Mouse (Mus musculus): ENCODE measurements around the gene Rad17. TPM values are rescaled to one million over a fixed set of nuclear protein-coding genes. Genes with fewer than 3 reads are reported as not detected.

Gene Rad17
- total RNA-seq, 1 experiment, result 31.3 TPM

DNA sequence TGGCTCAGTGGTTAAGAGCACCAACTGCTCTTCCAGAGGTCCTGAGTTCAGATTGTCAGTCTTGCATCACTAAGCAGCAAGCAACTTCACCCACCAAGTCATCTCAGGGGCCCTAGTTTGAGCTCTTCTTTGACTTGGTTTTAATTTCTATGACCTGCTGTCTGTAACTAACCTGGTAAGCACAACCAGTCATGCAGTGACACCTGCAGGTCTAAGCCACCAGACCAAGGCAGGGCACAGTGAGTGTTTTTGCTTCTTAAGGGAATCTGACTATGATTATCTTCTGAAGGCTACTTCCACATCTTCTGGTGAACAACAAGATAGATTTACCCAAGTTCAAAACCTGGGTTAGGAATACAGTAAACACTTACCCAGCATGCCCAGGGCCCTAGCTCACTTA, 70.9 kb downstream of the Rad17 start:
- in situ Hi-C loops (cut with MboI; ENCODE audit: low sequenced_read_pairs in 2 of 2, unreplicated experiment in 2 of 2), result no loop called here
- H3K9ac ChIP-seq (ENCODE audit: insufficient read depth, low read depth, low read length, poor library complexity, severe bottlenecking), result no peak overlapping the region
- TF ChIP-seq CHD2 (IDR thresholded peaks at IDR 0.05; ENCODE audit: low read depth, low read length) (no peak), MAFK (IDR thresholded peaks at IDR 0.05; ENCODE audit: insufficient read depth, low read depth, low read length) (no peak), HCFC1 (IDR thresholded peaks at IDR 0.05; ENCODE audit: borderline replicate concordance, insufficient read depth, low read length) (no peak), ZC3H11A (IDR thresholded peaks at IDR 0.05; ENCODE audit: borderline replicate concordance, low read depth, low read length) (no peak), ZNF384 (IDR thresholded peaks at IDR 0.05; ENCODE audit: low read depth, low read length) (no peak)
- H3K9me3 ChIP-seq (ENCODE audit: control insufficient read depth, insufficient read depth, low read depth, low read length), result no peaks in the 10 kb centered on the region
- no peak overlapping the region for H3K4me3 ChIP-seq (ENCODE audit: insufficient read depth in 1 of 2, low read depth in 1 of 2, low read length in 2 of 2, poor library complexity in 1 of 2, severe bottlenecking in 1 of 2)
- no peaks in the 10 kb centered on the region for H3K36me3 ChIP-seq (ENCODE audit: control insufficient read depth, insufficient read depth, low read length, poor library complexity, severe bottlenecking)
- H3K4me1 ChIP-seq (ENCODE audit: control insufficient read depth in 2 of 2, insufficient read depth in 2 of 2, low read length in 2 of 2, poor library complexity in 1 of 2), result no peaks in the 10 kb centered on the region; a peak in 1 of 4 replicates
- no peak overlapping the region for H3K27ac ChIP-seq (ENCODE audit: insufficient read depth, low read depth, low read length, poor library complexity, severe bottlenecking)
- DNase-seq (ENCODE audit: low read depth, low spot score), result no peak

DNA sequence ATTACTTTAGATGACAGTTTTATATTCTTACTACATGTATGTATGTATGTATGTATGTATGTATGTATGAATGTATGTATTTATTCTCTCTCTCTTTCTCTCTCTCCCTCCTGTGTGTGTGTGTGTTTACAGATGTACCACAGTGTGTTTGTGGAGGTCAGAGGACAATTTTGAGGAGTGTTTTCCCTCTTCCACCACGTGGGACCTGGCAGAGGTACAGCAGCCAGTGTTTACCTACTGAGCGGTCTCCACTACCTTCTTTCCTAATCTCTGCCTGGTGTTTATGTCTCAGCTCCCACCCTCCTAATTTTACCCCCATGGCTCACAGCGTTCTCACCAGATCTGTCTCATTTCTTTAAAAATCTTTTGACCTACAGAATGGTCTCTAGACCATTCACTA, 71.6 kb downstream of the Rad17 start:
- DNase-seq (ENCODE audit: low read depth, low spot score), result no peak
- no peaks in the 10 kb centered on the region for H3K9me3 ChIP-seq (ENCODE audit: control insufficient read depth, insufficient read depth, low read depth, low read length)
- H3K4me1 ChIP-seq (ENCODE audit: control insufficient read depth in 2 of 2, insufficient read depth in 2 of 2, low read length in 2 of 2, poor library complexity in 1 of 2), result no peaks in the 10 kb centered on the region; a peak in 1 of 4 replicates
- in situ Hi-C loops (cut with MboI; ENCODE audit: low sequenced_read_pairs in 2 of 2, unreplicated experiment in 2 of 2), result no loop called here
- no peak overlapping the region for H3K27ac ChIP-seq (ENCODE audit: insufficient read depth, low read depth, low read length, poor library complexity, severe bottlenecking)
- no peak overlapping the region for H3K4me3 ChIP-seq (ENCODE audit: insufficient read depth in 1 of 2, low read depth in 1 of 2, low read length in 2 of 2, poor library complexity in 1 of 2, severe bottlenecking in 1 of 2)
- no peak overlapping the region for H3K9ac ChIP-seq (ENCODE audit: insufficient read depth, low read depth, low read length, poor library complexity, severe bottlenecking)
- no peak for TF ChIP-seq ZC3H11A (IDR thresholded peaks at IDR 0.05; ENCODE audit: borderline replicate concordance, low read depth, low read length)
- no peak for TF ChIP-seq ZNF384 (IDR thresholded peaks at IDR 0.05; ENCODE audit: low read depth, low read length)
- no peak for TF ChIP-seq CHD2 (IDR thresholded peaks at IDR 0.05; ENCODE audit: low read depth, low read length)
- TF ChIP-seq HCFC1 (IDR thresholded peaks at IDR 0.05; ENCODE audit: borderline replicate concordance, insufficient read depth, low read length), result no peak
- no peak for TF ChIP-seq MAFK (IDR thresholded peaks at IDR 0.05; ENCODE audit: insufficient read depth, low read depth, low read length)
- H3K36me3 ChIP-seq (ENCODE audit: control insufficient read depth, insufficient read depth, low read length, poor library complexity, severe bottlenecking), result no peaks in the 10 kb centered on the region

DNA sequence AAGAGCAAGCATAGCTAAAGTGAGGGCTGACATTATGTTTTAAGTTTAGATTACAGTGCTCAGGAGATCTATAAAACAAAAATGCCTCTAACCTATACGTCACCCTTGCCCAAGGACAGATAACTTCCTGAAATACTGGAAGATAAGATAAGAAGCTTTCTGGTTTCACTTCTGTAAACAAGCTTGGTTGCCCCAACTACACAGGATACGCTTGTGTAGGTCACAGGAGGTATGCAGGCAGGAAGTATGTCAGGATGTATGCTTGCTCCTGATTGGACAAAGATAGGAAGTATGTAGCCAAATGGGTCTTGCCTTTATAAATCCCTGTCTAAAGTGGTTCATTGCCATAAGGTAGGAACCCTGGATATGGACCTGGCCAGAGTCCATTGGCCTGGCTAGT, 74.9 kb downstream of the Rad17 start:
- no peak overlapping the region for H3K27ac ChIP-seq (ENCODE audit: insufficient read depth, low read depth, low read length, poor library complexity, severe bottlenecking)
- in situ Hi-C loops (cut with MboI; ENCODE audit: low sequenced_read_pairs in 2 of 2, unreplicated experiment in 2 of 2), result no loop called here
- DNase-seq (ENCODE audit: low read depth, low spot score), result no peak
- no peak overlapping the region for H3K4me3 ChIP-seq (ENCODE audit: insufficient read depth in 1 of 2, low read depth in 1 of 2, low read length in 2 of 2, poor library complexity in 1 of 2, severe bottlenecking in 1 of 2)
- H3K9me3 ChIP-seq (ENCODE audit: control insufficient read depth, insufficient read depth, low read depth, low read length), result no peaks in the 10 kb centered on the region
- no peak for TF ChIP-seq HCFC1 (IDR thresholded peaks at IDR 0.05; ENCODE audit: borderline replicate concordance, insufficient read depth, low read length)
- TF ChIP-seq ZC3H11A (IDR thresholded peaks at IDR 0.05; ENCODE audit: borderline replicate concordance, low read depth, low read length), result no peak
- TF ChIP-seq ZNF384 (IDR thresholded peaks at IDR 0.05; ENCODE audit: low read depth, low read length), result no peak
- no peak for TF ChIP-seq MAFK (IDR thresholded peaks at IDR 0.05; ENCODE audit: insufficient read depth, low read depth, low read length)
- TF ChIP-seq CHD2 (IDR thresholded peaks at IDR 0.05; ENCODE audit: low read depth, low read length), result no peak
- H3K36me3 ChIP-seq (ENCODE audit: control insufficient read depth, insufficient read depth, low read length, poor library complexity, severe bottlenecking), result no peaks in the 10 kb centered on the region
- peaks cover 0 to 2% of the 10 kb centered on the region in 2 experiments; a peak in 1 of 4 replicates for H3K4me1 ChIP-seq (ENCODE audit: control insufficient read depth in 2 of 2, insufficient read depth in 2 of 2, low read length in 2 of 2, poor library complexity in 1 of 2)
- no peak overlapping the region for H3K9ac ChIP-seq (ENCODE audit: insufficient read depth, low read depth, low read length, poor library complexity, severe bottlenecking)

DNA sequence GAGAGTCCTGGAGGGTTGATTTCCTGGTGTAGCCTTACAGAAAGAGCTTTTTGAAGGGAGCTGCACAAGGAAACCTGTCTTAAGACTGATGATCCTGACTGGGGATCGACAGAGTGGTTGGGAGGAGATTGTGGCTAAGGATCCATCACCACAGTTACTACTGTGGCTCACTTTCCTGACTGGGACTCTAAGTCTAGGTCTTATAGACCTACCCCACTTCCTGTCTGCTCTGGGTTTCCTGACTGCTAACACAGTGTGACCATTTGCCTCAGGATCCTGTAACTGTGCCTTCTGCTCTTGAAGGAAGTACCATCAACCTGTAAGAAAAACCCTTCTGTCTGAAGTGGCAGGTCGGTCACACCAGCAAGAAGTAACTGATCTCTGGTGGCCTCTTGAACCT, 80.1 kb downstream of the Rad17 start:
- Histone ChIP-seq H3K9ac (ENCODE audit: insufficient read depth, low read depth, low read length, poor library complexity, severe bottlenecking) (no peak overlapping the region), H3K36me3 (ENCODE audit: control insufficient read depth, insufficient read depth, low read length, poor library complexity, severe bottlenecking) (no peaks in the 10 kb centered on the region), H3K9me3 (ENCODE audit: control insufficient read depth, insufficient read depth, low read depth, low read length) (no peaks in the 10 kb centered on the region), H3K27ac (ENCODE audit: insufficient read depth, low read depth, low read length, poor library complexity, severe bottlenecking) (no peak overlapping the region), H3K4me1 (ENCODE audit: control insufficient read depth in 2 of 2, insufficient read depth in 2 of 2, low read length in 2 of 2, poor library complexity in 1 of 2) (peaks cover 0 to 2% of the 10 kb centered on the region in 2 experiments; a peak in 1 of 4 replicates), H3K4me3 (ENCODE audit: insufficient read depth in 1 of 2, low read depth in 1 of 2, low read length in 2 of 2, poor library complexity in 1 of 2, severe bottlenecking in 1 of 2) (no peak overlapping the region)
- TF ChIP-seq HCFC1 (IDR thresholded peaks at IDR 0.05; ENCODE audit: borderline replicate concordance, insufficient read depth, low read length) (no peak), CHD2 (IDR thresholded peaks at IDR 0.05; ENCODE audit: low read depth, low read length) (no peak), ZNF384 (IDR thresholded peaks at IDR 0.05; ENCODE audit: low read depth, low read length) (no peak)
- DNase-seq (ENCODE audit: low read depth, low spot score), result no peak
- in situ Hi-C loops (cut with MboI; ENCODE audit: low sequenced_read_pairs in 2 of 2, unreplicated experiment in 2 of 2), result no loop called here

DNA sequence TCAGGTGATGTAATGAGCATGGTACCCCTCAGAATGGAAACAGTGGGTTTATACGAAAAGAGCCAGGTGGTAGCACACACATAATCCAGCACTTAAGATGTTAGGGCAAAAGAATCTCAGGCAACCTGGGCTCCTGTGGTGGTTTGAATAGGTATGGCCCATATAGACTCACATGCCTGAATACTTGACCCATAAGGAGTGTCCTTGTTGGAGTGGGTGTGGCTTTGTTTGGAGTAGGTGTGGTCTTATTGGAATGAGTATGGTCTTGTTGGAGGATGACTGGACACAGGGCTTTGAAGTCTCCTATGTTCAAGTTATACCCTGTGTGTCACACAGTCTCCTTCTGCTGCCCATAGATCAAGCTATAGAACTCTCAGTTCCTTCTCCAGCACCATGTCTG, 82.5 kb downstream of the Rad17 start:
- in situ Hi-C loops (cut with MboI; ENCODE audit: low sequenced_read_pairs in 2 of 2, unreplicated experiment in 2 of 2), result no loop called here
- H3K36me3 ChIP-seq (ENCODE audit: control insufficient read depth, insufficient read depth, low read length, poor library complexity, severe bottlenecking), result no peaks in the 10 kb centered on the region
- no peak overlapping the region for H3K4me3 ChIP-seq (ENCODE audit: insufficient read depth in 1 of 2, low read depth in 1 of 2, low read length in 2 of 2, poor library complexity in 1 of 2, severe bottlenecking in 1 of 2)
- 0 out of 4 replicates have a peak, but pooled peaks cover 0 to 2% of the 10 kb centered on the region in 2 experiments for H3K4me1 ChIP-seq (ENCODE audit: control insufficient read depth in 2 of 2, insufficient read depth in 2 of 2, low read length in 2 of 2, poor library complexity in 1 of 2)
- H3K27ac ChIP-seq (ENCODE audit: insufficient read depth, low read depth, low read length, poor library complexity, severe bottlenecking), result no peak overlapping the region
- TF ChIP-seq ZC3H11A (IDR thresholded peaks at IDR 0.05; ENCODE audit: borderline replicate concordance, low read depth, low read length) (no peak), CHD2 (IDR thresholded peaks at IDR 0.05; ENCODE audit: low read depth, low read length) (no peak), ZNF384 (IDR thresholded peaks at IDR 0.05; ENCODE audit: low read depth, low read length) (no peak), MAFK (IDR thresholded peaks at IDR 0.05; ENCODE audit: insufficient read depth, low read depth, low read length) (no peak), HCFC1 (IDR thresholded peaks at IDR 0.05; ENCODE audit: borderline replicate concordance, insufficient read depth, low read length) (no peak)
- H3K9ac ChIP-seq (ENCODE audit: insufficient read depth, low read depth, low read length, poor library complexity, severe bottlenecking), result no peak overlapping the region
- H3K9me3 ChIP-seq (ENCODE audit: control insufficient read depth, insufficient read depth, low read depth, low read length), result no peaks in the 10 kb centered on the region
- no peak for DNase-seq (ENCODE audit: low read depth, low spot score)

Other genes with a start within 250 kb of the Rad17 start
- gene Naip1, start 198.2 kb downstream of the Rad17 start, total RNA-seq (2012; rRNA removed), result 0.04 and 0.05 TPM in 2 replicates
- gene Gtf2h2, start 158.5 kb downstream of the Rad17 start, total RNA-seq (2012; rRNA removed), result 39.6 and 39.7 TPM in 2 replicates
- gene Ocln, start 98.3 kb downstream of the Rad17 start, total RNA-seq (2012; rRNA removed), result 6.2 and 17.1 TPM in 2 replicates
- gene Marveld2, start 34.1 kb downstream of the Rad17 start, total RNA-seq (2012; rRNA removed), result 2.5 and 4.7 TPM in 2 replicates
- 112 and 162 TPM in 2 replicates for gene Ak6, start 72 bp downstream of the Rad17 start, total RNA-seq (2012; rRNA removed)
- 11.9 and 15.2 TPM in 2 replicates for gene Taf9, start 528 bp upstream of the Rad17 start, total RNA-seq (2012; rRNA removed)
- gene Ccdc125, start 18.7 kb upstream of the Rad17 start, total RNA-seq (2012; rRNA removed), result 1.7 and 2.3 TPM in 2 replicates
- 60.0 and 83.6 TPM in 2 replicates for gene Cdk7, start 79.9 kb upstream of the Rad17 start, total RNA-seq (2012; rRNA removed)
- 45.4 and 58.9 TPM in 2 replicates for gene Mrps36, start 93.6 kb upstream of the Rad17 start, total RNA-seq (2012; rRNA removed)
- gene Cenph, start 124.8 kb upstream of the Rad17 start, total RNA-seq (2012; rRNA removed), result 31.6 and 39.9 TPM in 2 replicates
- 410 and 549 TPM in 2 replicates for gene Ccnb1, start 135.5 kb upstream of the Rad17 start, total RNA-seq (2012; rRNA removed)
- gene Slc30a5, start 182.4 kb upstream of the Rad17 start, total RNA-seq (2012; rRNA removed), result 85.6 and 102 TPM in 2 replicates

Measured in ES-E14 (cell line).